Mouse (Mus musculus): ENCODE results near the gene Hist1h4b.

DNA sequence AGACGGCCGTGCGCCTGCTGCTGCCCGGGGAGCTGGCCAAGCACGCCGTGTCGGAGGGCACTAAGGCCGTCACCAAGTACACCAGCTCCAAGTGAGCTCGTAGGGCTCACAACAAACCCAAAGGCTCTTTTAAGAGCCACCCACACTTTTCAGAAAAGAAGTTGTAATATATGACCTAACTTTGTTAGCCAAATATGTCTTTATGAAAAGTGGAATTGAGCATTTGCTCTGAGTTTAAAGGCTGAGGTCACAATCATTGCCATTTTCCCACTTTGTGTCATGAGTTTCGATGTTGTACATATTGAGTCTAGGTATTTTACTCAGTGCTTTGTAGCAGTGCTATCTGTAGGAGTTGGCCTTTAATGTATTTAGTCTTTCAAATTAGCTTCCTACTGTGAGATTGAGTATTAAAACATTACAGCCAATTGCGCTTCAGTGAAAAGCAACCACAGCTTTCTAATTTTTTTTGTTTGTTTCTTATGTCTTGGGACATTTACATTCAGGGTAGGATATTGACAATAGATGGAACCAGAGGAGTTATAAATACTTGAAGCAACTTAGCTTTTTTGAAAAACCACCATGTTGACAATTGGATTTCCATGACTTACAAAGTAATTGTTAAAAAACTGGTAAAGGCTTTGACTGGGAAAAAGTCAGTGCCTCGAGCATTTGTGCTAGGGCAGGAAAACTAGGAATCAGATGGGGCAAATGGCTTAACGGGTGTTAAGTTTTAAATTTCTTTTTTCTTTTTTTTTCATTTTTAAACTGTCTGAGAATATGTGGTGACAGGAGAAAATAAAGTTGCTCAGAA lies 9.5 kb upstream of the Hist1h4b start:
- TF ChIP-seq ZC3H11A (IDR thresholded peaks at IDR 0.05; ENCODE audit: low read depth, low read length): no peak
- TF ChIP-seq USF1 (IDR thresholded peaks at IDR 0.05; ENCODE audit: low read depth, low read length): no peak
- TF ChIP-seq GATA1 (IDR thresholded peaks at IDR 0.05; ENCODE audit: low read depth, low read length): no peak
- TF ChIP-seq CTCF (IDR thresholded peaks at IDR 0.05 in 2 of 3, conservative IDR thresholded peaks at IDR 0.05 in 1 of 3; ENCODE audit: control insufficient read depth in 1 of 3, insufficient read depth in 1 of 3, low read depth in 2 of 3, low read length in 3 of 3, poor library complexity in 1 of 3, severe bottlenecking in 1 of 3): no peak
- no peak for TF ChIP-seq RCOR1 (IDR thresholded peaks at IDR 0.05; ENCODE audit: low read depth, low read length)
- TF ChIP-seq TBP (IDR thresholded peaks at IDR 0.05; ENCODE audit: low read depth, low read length): no peak; the same call in 1 of the 2 replicates
- peak; percentile 90 to 99 for TF ChIP-seq POLR2A (IDR thresholded peaks at IDR 0.05; ENCODE audit: control insufficient read depth in 1 of 2, insufficient read depth in 1 of 2, low read depth in 1 of 2, low read length in 2 of 2, poor library complexity in 1 of 2)
- no peak for TF ChIP-seq E2F4 (IDR thresholded peaks at IDR 0.05; ENCODE audit: borderline replicate concordance, low read depth, low read length)
- TF ChIP-seq EP300 (IDR thresholded peaks at IDR 0.05; ENCODE audit: low read depth in 1 of 2, low read length in 2 of 2): no peak
- TF ChIP-seq TAL1 (IDR thresholded peaks at IDR 0.05; ENCODE audit: low read length): no peak
- TF ChIP-seq UBTF (IDR thresholded peaks at IDR 0.05; ENCODE audit: borderline replicate concordance, insufficient read depth, low read depth, low read length): no peak
- no peak for TF ChIP-seq MAZ (IDR thresholded peaks at IDR 0.05; ENCODE audit: low read depth, low read length)

All from MEL (cell line).